In the genomic region with DNA sequence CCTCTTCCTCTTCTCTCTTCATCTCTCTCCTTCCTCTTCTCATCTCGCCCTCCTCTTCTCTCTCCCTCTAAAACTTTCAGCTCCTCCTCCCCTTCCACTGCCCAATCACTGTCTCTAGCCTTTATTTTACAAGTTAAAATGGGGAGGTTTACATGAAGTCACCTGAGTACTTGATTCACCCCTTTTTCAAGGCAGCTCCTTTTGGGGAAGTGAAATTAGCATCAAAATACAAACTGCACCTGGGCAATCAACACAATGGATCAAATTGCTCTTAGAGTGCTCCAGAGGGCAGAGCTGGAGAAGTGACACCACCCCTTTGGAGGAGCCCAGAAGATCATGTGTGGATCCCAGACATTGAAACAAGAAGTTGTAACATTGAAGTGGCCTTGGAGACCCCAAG, we compare ENCODE assay signal across 4 mouse cellular contexts. TPM values are rescaled to one million over a fixed set of nuclear protein-coding genes. Genes with fewer than 3 reads are reported as not detected.
"Had no signal": no experiment of that assay in that cellular context is flagged by ENCODE, and none has a peak within 500 bp of the region (broad histone marks: within the 10 kb centered on the region; RNA-seq: fewer than 3 reads in every experiment).

No protein-coding gene starts in this region.

RNA-seq across cellular contexts. Expression of a gene that starts 4.3 kb away (rescaled TPM):
- polyA plus RNA-seq: erythroblast, embryonic 14.5 days; forebrain, embryonic 10.5 days; forebrain, embryonic 11.5 days; forebrain, embryonic 13.5 days had no signal
